Mouse (Mus musculus) adrenal gland, postnatal 4 days (tissue): Measurements from ENCODE around the gene Wif1. TPM values are rescaled to one million over a fixed set of nuclear protein-coding genes. Genes with fewer than 3 reads are reported as not detected.

Experiments used
- DNase-seq, 2 experiments: peaks; one replicate each; pipeline ENCODE4 v3.0.0; 2021 to 2022; ENCODE audit warnings: low spot score in 2 of 2, mixed read lengths in 2 of 2
- total RNA-seq, 2 experiments: library from RNA; stranded (reverse); gene quantifications; 2 replicates each; pipeline ENCODE4 v1.2.3; 2021

The Wif1 gene
- total RNA-seq, 2 experiments from 2014 or later, result 0.67 to 2.1 TPM

DNA sequence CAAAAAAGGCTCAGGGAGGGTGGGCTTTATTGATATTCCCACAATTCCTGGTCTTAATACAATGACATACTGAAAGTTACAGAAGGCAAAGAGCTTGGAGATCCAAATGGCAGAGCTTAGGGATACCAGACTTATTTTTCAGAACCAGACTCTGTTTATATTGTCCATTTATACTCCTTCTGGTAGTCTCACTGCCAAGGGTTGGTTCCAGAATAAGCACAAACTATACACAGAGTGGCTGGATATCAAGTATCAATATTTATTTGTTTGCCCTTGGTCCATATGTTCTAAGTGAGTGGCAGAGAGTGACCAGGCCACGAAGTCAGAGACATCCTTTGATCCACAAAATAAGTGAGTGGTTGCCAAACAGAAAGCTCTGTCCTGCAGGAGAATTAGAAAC is 34.2 kb downstream of the Wif1 start:
- no peak for DNase-seq

DNA sequence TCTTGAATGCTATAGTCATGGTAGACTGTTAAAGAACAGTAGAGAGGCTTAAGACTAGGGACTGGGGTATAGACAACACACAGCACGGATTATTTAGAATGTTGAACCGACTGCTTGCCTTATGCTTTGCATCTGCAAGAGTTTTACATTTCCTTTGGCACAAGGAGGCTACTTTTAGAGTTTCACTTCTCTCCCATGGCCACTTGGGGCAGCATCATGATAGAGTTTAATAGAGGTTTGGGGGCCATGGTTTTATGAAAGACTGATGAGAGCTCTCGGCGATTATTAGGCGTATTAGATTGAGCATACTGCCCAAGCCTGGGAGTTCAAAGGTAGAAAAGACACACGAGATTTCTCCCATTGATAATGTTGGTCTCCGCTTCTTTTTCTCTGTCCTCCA is 37.0 kb downstream of the Wif1 start:
- DNase-seq, result no peak

DNA sequence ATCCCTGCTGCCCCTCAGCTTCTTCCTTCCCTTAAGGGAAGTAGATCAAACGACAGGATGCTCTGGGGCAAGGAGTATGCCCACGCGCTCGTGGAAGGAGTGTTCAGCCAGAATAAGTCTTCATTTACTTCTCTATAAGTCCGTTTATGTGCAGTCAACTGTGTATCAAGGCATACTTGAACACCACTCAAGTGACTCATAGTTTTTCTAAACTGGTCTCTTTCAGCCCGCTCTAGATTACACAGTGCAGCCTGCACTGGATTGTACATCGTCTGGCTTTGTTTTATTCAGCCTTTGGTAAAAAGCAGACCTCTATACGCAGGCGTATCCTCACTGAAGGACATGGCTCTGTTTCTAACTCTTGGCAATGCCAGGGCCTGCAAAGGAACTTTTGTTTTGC is 46.7 kb downstream of the Wif1 start:
- no peak for DNase-seq

DNA sequence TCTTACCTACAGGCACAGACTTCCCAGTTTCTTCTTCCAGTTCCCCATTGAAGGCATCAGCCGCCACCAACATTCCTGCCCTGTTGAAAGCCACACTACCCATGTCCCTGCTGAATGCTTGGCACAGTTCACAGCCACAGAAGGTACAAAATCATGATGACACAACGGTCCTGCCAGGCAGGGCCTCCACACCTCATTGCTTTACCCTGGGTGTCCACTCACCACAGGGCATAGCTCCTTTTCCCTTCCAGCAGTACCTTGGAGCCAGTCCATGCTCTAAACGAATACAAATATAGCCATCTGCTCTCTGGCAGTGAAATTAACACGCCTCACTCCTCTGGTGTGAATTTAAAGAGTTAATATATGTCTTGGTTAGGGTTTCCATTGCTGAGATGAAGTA is 49.1 kb downstream of the Wif1 start:
- no peak for DNase-seq

DNA sequence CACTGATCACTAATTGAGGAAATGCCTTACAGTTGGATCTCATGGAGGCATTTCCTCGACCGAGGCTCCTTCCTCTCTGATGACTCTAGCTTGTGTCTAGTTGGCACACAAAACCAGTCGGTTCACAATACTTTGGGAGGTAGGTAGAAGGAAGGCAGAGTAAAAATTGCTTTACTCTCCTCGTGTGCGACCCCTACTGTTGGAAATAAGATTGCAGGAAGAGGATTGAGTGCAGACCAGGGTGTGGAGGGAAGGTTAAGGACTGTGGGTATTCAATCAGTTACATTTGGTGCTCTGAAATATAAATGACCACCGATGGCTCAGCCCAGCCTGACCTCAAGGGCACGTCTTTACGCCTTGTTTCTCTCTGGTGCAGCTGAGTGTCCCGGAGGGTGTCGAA is 49.8 kb downstream of the Wif1 start:
- DNase-seq, result no peak

DNA sequence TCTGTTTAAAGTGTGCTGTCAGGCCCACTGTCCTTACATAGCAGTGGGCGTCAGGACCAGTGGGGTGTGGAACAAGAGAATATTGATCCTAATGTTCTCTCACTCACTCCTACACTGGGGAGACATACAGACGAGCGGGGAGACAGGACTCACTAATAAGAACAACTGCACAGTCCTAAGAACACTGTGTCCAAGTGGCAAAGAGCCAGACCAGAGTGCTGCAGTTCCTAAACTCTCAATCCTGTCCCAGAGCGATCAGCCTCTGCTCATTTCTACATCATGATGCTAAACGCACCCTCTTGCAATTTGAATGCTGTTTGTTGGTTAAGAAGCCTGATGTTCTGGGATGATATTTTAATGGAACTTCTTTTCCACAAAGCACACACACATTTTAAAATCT is 54.9 kb downstream of the Wif1 start:
- DNase-seq, result no peak

DNA sequence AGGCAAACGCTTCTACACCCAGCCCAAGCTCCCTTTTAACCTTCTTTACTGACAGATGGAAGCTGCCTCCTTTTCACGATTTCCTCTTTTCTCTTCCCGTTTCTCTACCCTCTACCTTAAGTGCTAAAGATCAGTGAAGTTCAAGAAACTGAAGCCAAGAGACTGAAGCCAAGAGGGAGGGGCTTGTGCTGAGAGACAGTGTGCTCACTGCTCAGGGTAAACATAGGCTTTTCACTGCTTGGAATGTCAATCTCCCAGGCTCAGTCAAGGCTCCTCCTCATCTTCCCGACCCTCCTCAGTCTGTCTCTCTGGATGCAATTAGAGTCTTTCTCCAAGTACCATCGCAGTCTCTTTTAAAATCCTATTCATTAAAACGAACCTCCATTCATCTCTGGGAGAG is 55.6 kb downstream of the Wif1 start:
- no peak for DNase-seq

DNA sequence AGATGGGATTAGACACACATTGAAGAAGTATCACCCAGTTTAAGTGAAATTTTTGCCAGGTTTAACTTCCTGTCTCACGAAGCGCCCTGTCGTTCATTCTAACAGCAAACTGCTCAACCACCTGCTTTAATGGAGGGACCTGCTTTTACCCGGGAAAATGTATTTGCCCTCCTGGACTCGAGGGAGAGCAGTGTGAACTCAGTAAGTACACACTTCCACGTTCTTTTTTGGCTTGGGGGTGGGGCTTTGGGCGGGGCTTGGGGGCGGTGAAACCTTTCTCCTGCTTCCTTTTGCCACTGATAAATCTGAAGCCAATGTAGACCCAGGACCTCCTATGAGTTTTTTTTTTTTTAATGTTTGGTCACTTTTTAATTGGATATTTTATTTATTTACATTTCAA is 56.2 kb downstream of the Wif1 start:
- DNase-seq, result no peak

DNA sequence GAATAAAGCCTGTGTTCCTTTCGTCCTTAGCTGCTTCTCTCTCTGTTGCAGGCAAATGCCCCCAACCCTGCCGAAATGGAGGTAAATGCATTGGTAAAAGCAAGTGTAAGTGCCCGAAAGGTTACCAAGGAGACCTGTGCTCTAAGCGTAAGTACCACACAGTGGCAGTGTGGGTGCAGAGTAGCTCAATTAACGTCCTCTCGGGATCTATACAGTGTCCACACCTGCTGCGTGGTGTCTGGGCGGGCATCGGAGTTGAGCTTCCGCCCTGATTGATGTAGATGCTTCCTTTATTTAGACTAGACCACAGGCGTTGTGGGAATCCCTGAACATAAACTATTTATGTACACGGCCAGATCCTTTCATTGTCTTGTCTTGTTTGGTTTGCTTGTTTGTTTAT is 62.2 kb downstream of the Wif1 start:
- no peak for DNase-seq

DNA sequence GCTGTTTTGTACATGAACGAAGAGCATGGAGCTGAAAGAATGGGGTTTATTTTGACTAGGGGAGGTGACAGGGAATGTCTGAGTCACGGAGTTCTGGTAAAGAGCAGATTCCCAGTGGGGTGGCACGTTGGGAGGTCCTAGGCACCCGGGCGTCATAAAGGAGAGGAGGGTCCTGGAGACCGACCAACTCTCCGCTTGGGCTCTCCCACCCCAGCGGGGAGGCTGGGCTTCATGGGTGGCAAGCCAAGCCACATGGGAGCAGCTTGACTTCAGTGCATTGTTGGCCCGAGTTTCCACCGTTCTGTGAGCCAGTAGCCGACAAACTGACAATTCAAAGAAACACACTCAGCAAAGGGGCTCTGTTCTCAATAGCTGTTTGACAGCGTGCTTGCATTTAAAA is 64.5 kb downstream of the Wif1 start:
- no peak for DNase-seq

DNA sequence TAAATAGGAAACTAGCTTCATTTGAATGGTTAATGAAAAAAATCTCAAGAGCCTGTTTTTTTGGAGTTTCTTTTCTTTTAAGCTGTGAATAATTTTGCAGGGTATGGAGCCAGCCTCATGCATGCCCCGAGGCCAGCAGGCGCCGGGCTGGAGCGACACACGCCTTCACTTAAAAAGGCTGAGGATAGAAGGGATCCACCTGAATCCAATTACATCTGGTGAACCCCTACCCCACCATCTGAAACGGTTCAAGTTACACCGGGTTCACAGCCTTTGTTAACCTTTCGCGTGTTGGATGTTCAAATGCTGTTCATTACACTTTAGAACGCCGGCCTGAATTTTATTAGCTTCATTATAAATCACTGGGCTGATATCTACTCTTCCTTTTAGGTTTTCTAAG is 65.9 kb downstream of the Wif1 start:
- DNase-seq, result no peak

DNA sequence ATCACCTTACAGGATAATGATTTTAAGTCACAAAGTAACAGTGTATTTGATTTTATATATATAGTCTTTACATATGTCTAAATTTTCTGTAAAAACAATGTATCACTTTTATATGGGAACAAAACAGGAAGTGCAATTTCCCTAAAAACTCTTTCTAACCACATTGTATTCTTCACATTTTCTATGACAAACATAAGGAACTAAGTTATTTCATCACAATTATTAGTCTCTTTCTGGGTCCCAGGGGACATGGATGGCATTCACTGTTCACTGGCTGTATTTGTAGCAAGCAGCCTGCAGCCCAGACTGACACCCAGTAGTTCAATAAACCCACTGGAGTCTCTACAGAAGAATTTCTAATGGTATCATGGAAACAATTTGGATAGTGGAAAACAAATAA is 82.4 kb downstream of the Wif1 start:
- no peak for DNase-seq

DNA sequence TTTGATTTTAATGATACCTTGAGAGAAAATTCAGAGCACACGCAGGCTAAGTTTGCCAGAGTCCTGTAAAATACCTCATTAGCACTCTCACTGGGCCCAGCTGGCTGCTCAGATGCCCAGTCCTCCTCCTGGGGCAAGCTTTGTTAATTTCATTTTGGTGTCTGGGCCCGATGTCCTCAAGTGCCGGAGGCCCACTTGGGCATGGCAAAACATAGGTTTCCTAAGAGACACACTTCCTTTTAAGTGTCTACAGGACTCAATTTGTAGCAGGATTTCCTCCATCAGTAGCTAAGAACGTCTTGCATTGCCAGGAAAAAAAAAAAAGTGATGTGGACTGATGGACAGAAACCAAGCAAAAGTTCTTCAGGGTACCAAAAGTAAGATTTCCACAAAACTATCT is 82.9 kb downstream of the Wif1 start:
- DNase-seq, result no peak

DNA sequence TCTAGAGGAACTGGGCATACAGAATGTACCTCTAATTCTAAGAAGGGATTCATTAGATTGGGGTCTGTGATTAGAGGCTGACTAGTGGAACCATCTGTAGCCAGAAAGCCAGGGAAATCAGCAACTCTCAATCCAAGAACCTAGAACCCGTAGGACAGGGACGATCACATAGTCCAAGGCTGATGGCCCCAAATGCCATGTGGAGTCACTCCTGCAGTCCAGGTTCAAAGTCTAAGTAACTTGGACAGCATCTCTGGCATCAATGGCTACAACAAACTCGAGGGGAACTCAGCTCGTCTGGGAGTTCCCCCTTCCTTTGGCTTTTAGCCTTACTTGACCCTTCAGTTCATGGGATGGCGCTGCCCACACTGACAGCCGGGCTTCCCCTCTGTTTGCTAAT is 87.0 kb downstream of the Wif1 start:
- DNase-seq, result no peak

DNA sequence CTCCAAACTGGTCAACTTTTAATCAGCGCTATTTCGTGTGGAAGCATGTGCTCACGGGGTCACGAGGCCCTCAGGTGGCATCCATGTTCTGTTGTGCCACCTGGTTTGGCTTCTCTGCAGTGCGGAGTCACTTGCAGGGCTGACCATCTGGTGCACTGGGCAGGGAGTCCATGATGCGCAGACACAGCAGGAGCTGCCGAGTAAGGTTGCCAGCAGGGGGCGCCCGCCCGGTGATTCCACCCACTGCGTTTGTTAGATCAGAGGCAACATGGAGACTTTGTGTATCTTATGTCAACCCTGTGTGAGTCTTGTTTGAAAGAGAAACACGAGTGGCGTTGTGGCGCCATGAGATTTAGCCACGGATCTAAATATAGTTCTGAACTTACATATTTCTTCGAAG is 90.7 kb downstream of the Wif1 start:
- DNase-seq, result no peak

DNA sequence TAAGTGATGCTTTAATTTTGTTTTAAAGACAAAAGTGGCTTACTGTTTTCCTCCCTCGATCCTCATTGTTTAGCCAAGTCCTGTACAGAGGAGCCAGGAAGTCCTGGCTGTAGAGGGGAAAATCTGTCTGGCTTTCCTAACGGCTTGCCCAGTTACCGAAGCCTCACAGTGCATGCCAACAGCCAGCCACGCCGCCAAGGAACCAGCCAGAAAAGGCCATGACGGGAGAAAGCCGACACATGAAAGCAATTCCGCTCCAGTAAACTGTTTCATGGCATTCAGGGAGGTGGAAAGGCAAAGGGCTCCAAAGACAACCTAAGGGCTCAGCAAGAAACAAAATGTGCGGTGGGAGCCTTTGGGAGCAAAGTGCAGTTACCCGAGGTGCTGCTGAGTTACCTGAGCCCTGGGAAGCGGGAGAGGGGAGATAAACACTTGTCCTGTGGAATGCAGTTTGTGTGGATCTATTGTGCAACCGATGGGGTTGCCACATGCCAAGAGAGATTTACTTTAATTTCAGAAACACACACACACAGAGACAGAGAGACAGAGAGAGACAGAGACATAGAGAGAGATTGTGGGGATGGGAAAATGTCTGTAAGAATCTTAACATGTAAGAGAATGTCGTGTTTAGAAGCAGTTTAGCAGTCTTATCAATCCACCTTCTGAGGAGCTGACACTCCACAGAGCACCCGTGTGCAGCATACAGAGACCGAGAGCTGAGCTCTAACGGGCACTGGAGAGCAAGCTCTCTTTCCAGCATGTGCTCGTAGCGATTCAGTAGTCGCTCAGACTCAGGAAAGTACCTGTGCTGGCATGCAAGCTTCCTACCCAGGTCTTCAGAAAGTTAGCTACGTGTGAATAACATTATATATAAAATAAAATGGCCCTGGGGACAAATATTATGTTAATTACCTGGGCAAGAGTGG is 95.5 kb downstream of the Wif1 start:
- no peak for DNase-seq

Other genes starting within 250 kb of the Wif1 start
- gene Msrb3, start 134.9 kb upstream of the Wif1 start, total RNA-seq, result 10 to 100 TPM; 50.9 to 55.5 TPM
- gene Lemd3, start 54.6 kb upstream of the Wif1 start, total RNA-seq, result 10 to 100 TPM; 28.4 to 28.6 TPM